Mouse (Mus musculus): Measurements from ENCODE around the gene Eef1akmt4. TPM values are rescaled to one million over a fixed set of nuclear protein-coding genes. Genes with fewer than 3 reads are reported as not detected.
A peak's percentile ranks its signal among the peaks of the same experiment; 100 is the strongest.
"Not testable (repeated sequence)": the region's sequence is repeated elsewhere in the genome, so short reads cannot be mapped to it uniquely, and the experiment has no call there.

Gene Eef1akmt4
- polyA plus RNA-seq, 1 experiment from 2014 or later: 48.1 TPM

DNA sequence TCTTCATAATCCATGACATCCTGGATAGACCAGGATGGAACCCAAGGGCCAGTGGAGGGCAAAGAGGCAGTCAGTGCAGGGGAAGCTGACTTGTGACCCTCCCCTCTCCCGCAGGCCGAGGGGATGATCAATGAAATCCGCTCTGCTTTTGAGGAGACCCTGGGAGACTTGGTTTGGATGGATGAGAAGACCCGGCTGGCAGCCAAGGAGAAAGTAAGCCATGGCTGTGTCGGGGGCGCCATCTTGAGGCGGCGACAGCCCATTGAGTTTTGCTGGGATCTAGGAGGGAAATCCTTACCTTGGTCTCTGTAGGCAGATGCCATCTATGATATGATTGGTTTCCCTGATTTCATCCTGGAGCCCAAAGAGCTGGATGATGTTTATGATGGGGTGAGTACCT, 30.8 kb downstream of the Eef1akmt4 start:
- 3% methylated on average over 8 of the region's 8 CpGs for WGBS
- Histone ChIP-seq H3K36me3 (no peaks in the 10 kb centered on the region), H3K27ac (no peak overlapping the region), H3K27me3 (ENCODE audit: low read depth, poor library complexity, severe bottlenecking) (no peaks in the 10 kb centered on the region), H3K4me1 (no peaks in the 10 kb centered on the region), H3K4me3 (no peak overlapping the region), H3K9me3 (replicated peaks) (no peaks in the 10 kb centered on the region)
- DNase-seq (ENCODE audit: low spot score): peak; percentile 76

DNA sequence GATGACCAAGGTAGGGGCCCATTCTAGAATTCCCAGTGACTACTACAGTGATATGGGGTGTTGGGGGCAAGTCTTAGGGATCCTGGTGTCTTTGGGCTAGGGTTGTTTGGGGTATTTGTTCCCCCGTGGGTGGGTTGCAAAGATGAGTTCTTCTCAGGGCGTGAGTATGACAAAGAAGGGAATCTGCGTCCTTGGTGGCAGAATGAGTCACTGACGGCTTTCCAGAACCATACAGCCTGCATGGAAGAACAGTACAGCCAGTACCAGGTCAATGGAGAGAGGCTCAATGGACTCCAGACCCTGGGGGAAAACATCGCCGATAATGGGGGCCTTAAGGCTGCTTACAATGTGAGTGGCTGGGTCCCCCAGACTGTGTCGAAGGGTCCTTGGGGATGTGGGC, 32.5 kb downstream of the Eef1akmt4 start:
- H3K9me3 ChIP-seq (replicated peaks): no peaks in the 10 kb centered on the region
- WGBS: 87% methylated on average over 7 of the region's 7 CpGs

GRCm38 (mm10) chr16:20651076-20651946, 39.9 kb downstream of the Eef1akmt4 start, which contains the start of gene Psmd2:
Gene Psmd2, plus strand, starts transcription at chr16:20651652.
- WGBS: 2% methylated on average over 46 of the region's 46 CpGs
- peak within 1 kb of the TSS; percentile 78 for H3K4me3 ChIP-seq
- peak; percentile 99 for DNase-seq (ENCODE audit: low spot score)

More for the DNA sequence above, 32.5 kb downstream of the Eef1akmt4 start:
- H3K27ac ChIP-seq: no peak overlapping the region
- no peaks in the 10 kb centered on the region for H3K36me3 ChIP-seq
- DNase-seq (ENCODE audit: low spot score): no peak
- H3K4me3 ChIP-seq: no peak overlapping the region
- H3K27me3 ChIP-seq (ENCODE audit: low read depth, poor library complexity, severe bottlenecking): no peaks in the 10 kb centered on the region
- no peaks in the 10 kb centered on the region for H3K4me1 ChIP-seq

DNA sequence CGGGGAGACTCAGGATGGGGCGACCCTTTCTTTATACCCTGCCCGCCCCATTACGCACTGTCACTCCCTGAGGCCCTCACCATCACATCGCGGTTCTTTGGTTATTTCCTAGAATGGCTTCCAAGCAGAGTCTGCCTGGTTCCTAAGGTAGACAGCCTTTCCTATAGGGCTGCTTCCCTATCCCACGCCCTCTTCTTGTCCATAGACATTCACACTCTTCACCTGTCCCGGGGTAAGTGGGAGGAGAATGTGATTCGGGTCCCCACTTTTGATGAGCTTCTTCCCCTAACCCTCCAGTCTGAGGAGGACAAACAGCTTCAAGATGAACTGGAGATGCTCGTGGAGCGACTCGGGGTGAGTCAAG, 40.5 kb downstream of the Eef1akmt4 start:
- Histone ChIP-seq H3K36me3 (peaks cover 40% of the 10 kb centered on the region), H3K4me1 (peaks cover 16% of the 10 kb centered on the region), H3K27ac (peak overlapping the region; percentile 84), H3K9me3 (replicated peaks) (no peaks in the 10 kb centered on the region), H3K27me3 (ENCODE audit: low read depth, poor library complexity, severe bottlenecking) (no peaks in the 10 kb centered on the region), H3K4me3 (peak overlapping the region; percentile 78)
- DNase-seq (ENCODE audit: low spot score): no peak
- WGBS: 12% methylated on average over 12 of the region's 12 CpGs

More at GRCm38 (mm10) chr16:20651076-20651946, 39.9 kb downstream of the Eef1akmt4 start, which contains the start of gene Psmd2:
- Histone ChIP-seq H3K27me3 (ENCODE audit: low read depth, poor library complexity, severe bottlenecking) (no peaks in the 10 kb centered on the region), H3K9me3 (replicated peaks) (no peaks in the 10 kb centered on the region), H3K4me1 (peaks cover 16% of the 10 kb centered on the region), H3K27ac (peak within 1 kb of the TSS; percentile 84), H3K36me3 (peaks cover 33% of the 10 kb centered on the region)

DNA sequence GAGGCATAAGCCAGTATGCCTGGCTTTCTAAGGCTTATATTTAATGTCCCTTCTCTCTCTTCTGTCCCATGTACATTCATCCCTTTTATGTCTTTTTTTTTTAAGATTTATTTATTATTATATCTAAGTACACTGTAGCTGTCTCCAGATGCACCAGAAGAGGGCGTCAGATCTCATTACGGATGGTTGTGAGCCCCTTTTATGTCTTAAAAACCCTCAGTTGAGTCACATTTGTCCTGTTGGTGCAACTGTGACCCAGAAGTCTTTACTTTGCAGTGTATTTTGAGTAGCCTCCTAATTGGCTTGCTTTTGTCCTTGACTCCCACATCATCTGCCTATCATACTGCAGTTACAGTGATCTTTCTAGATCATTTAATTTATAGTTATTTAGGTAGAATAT, 41.9 kb downstream of the Eef1akmt4 start:
- Histone ChIP-seq H3K9me3 (replicated peaks) (no peaks in the 10 kb centered on the region), H3K36me3 (peaks cover 54% of the 10 kb centered on the region), H3K4me3 (peak overlapping the region; percentile 78; the same call in 1 of the 2 replicates)

DNA sequence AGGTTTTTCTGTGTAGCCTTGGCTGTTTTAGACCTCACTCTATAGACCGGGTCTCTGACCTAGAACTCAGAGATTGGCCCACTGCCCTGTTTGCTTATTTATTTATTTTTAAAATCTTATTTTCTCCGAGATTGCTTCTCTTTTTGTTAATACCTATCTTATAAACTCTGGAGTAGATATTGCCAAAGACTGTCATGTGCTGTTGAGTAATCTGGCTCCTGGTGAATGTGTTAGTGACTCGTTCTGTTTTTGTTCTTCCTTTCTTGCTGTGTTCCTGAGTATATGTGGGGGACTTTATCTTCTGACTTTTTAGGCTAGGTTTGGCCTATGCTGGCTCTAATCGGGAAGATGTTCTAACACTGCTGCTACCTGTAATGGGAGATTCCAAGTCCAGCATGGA, 46.3 kb downstream of the Eef1akmt4 start:
- 94% methylated on average over 4 of the region's 4 CpGs for WGBS

More for the DNA sequence above, 41.9 kb downstream of the Eef1akmt4 start:
- H3K4me1 ChIP-seq: peaks cover 16% of the 10 kb centered on the region
- 62% methylated on average over 2 of the region's 2 CpGs for WGBS
- H3K27me3 ChIP-seq (ENCODE audit: low read depth, poor library complexity, severe bottlenecking): no peaks in the 10 kb centered on the region
- H3K27ac ChIP-seq: no peak overlapping the region
- no peak for DNase-seq (ENCODE audit: low spot score)

GRCm38 (mm10) chr16:20668013-20668412, 56.6 kb downstream of the Eef1akmt4 start, which contains the start of gene Eif4g1:
Gene Eif4g1, plus strand, starts transcription at chr16:20668313.
- not testable (repeated sequence) for H3K4me1 ChIP-seq; H3K9me3 ChIP-seq (replicated peaks); H3K27me3 ChIP-seq (ENCODE audit: low read depth, poor library complexity, severe bottlenecking); H3K27ac ChIP-seq; DNase-seq (ENCODE audit: low spot score); H3K4me3 ChIP-seq
- WGBS: 92% methylated on average over 5 of the region's 6 CpGs
- H3K36me3 ChIP-seq: peaks cover 29% of the 10 kb centered on the region

More for the DNA sequence above, 46.3 kb downstream of the Eef1akmt4 start:
- Histone ChIP-seq H3K4me3 (no peak overlapping the region), H3K27ac (no peak overlapping the region), H3K4me1 (peaks cover 5% of the 10 kb centered on the region), H3K9me3 (replicated peaks) (no peaks in the 10 kb centered on the region), H3K27me3 (ENCODE audit: low read depth, poor library complexity, severe bottlenecking) (no peaks in the 10 kb centered on the region), H3K36me3 (peaks cover 97% of the 10 kb centered on the region)
- no peak for DNase-seq (ENCODE audit: low spot score)

MicroRNA genes within 50 kb of the gene (microRNA counts, 519-probe panel; counts per million panel counts)
- 5,067 counts per million, percentile 87 among the panel's probes with 10 or more counts for microRNA mmu-miR-1224

Small RNA genes lying within 50 kb of the gene (microRNA-seq; reads per million reads assigned to microRNA genes)
- 0.88 reads per million for gene Mir1224

Other genes with a start within 250 kb of the Eef1akmt4 start
- gene Abcc5, start 185.2 kb upstream of the Eef1akmt4 start, polyA plus RNA-seq (2016; fragmentation: Nextera tagmentation; extraction: Ambion mirVana): 47.9 and 62.0 TPM in 2 replicates
- gene Eif2b5, start 112.8 kb upstream of the Eef1akmt4 start, polyA plus RNA-seq (2016; fragmentation: Nextera tagmentation; extraction: Ambion mirVana): 164 and 173 TPM in 2 replicates
- 28.6 and 33.5 TPM in 2 replicates for gene Dvl3, start 94.6 kb upstream of the Eef1akmt4 start, polyA plus RNA-seq (2016; fragmentation: Nextera tagmentation; extraction: Ambion mirVana)
- gene Ap2m1, start 76.1 kb upstream of the Eef1akmt4 start, polyA plus RNA-seq (2016; fragmentation: Nextera tagmentation; extraction: Ambion mirVana): 536 and 586 TPM in 2 replicates
- gene Abcf3, start 63.0 kb upstream of the Eef1akmt4 start, polyA plus RNA-seq (2016; fragmentation: Nextera tagmentation; extraction: Ambion mirVana): 49.7 and 61.9 TPM in 2 replicates
- 0.30 and 0.46 TPM in 2 replicates for gene Vwa5b2, start 22.1 kb upstream of the Eef1akmt4 start, polyA plus RNA-seq (2016; fragmentation: Nextera tagmentation; extraction: Ambion mirVana)
- not detected in 2 replicates for gene Gm49333, start within 50 bp of the Eef1akmt4 start, polyA plus RNA-seq (2016; fragmentation: Nextera tagmentation; extraction: Ambion mirVana)
- 54.5 and 62.4 TPM in 2 replicates for gene Alg3, start 142 bp downstream of the Eef1akmt4 start, polyA plus RNA-seq (2016; fragmentation: Nextera tagmentation; extraction: Ambion mirVana)
- gene Camk2n2, start 9.7 kb downstream of the Eef1akmt4 start, polyA plus RNA-seq (2016; fragmentation: Nextera tagmentation; extraction: Ambion mirVana): 0.50 and 0.79 TPM in 2 replicates
- gene Ece2, start 18.2 kb downstream of the Eef1akmt4 start, polyA plus RNA-seq (2016; fragmentation: Nextera tagmentation; extraction: Ambion mirVana): 1.9 and 2.6 TPM in 2 replicates
- gene Psmd2, start 40.1 kb downstream of the Eef1akmt4 start, polyA plus RNA-seq (2016; fragmentation: Nextera tagmentation; extraction: Ambion mirVana): 517 and 538 TPM in 2 replicates
- 267 and 277 TPM in 2 replicates for gene Eif4g1, start 56.7 kb downstream of the Eef1akmt4 start, polyA plus RNA-seq (2016; fragmentation: Nextera tagmentation; extraction: Ambion mirVana)
- 2.7 and 3.8 TPM in 2 replicates for gene Fam131a, start 81.6 kb downstream of the Eef1akmt4 start, polyA plus RNA-seq (2016; fragmentation: Nextera tagmentation; extraction: Ambion mirVana)
- 148 and 173 TPM in 2 replicates for gene Polr2h, start 106.1 kb downstream of the Eef1akmt4 start, polyA plus RNA-seq (2016; fragmentation: Nextera tagmentation; extraction: Ambion mirVana)
- gene Clcn2, start 106.2 kb downstream of the Eef1akmt4 start, polyA plus RNA-seq (2016; fragmentation: Nextera tagmentation; extraction: Ambion mirVana): 14.1 and 18.5 TPM in 2 replicates
- 0.41 and 1.6 TPM in 2 replicates for gene Chrd, start 121.5 kb downstream of the Eef1akmt4 start, polyA plus RNA-seq (2016; fragmentation: Nextera tagmentation; extraction: Ambion mirVana)
- gene Thpo, start 122.9 kb downstream of the Eef1akmt4 start, polyA plus RNA-seq (2016; fragmentation: Nextera tagmentation; extraction: Ambion mirVana): 0.21 and 0.54 TPM in 2 replicates

All from limb, embryonic 10.5 days (tissue).